Mouse (Mus musculus): ENCODE measurements around the gene Cacna1h. TPM values are rescaled to one million over a fixed set of nuclear protein-coding genes. Genes with fewer than 3 reads are reported as not detected.

The Cacna1h gene
- total RNA-seq, 4 experiments from 2014 or later, result 117 to 206 (median 157) TPM

DNA sequence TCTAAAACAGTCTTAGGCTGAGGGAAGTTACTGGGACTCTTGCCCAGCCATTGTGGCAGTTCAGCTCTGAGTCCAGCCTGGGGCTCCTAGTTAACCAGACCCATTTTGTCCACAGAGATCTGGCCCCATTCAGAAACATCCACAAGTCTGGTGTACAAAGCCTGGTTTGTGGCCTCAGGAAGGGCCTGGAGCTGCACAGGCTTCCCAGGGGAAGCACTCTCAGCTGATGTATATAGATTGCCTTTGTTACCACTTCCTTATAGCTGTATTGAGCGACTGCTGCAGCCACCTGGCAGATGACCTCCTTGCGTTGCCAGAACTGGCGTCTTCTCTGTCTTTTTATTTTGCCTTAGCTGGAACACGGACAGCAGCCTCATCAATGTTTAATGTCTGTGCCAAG is 11.5 kb upstream of the Cacna1h start:
- no peak for DNase-seq

DNA sequence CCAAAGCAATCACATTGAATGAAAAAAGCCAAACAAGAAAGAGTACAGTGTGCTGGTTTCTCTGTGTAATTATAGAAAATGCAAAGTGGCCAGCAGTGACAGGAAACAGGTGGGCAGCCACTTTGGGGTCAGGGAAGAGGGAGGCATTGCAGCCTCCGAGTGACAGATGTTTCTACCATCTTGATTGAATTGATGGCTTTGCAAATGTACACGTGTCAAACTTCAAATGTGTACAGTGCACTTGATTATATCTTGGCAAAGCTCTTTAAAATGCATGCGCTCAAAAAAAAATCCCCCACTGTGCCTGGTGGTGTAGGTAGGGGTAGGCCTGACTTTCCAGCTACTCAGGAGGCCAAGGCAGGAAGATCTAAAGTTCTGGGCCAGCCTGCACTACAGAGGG is 9.3 kb upstream of the Cacna1h start:
- no peak for DNase-seq

DNA sequence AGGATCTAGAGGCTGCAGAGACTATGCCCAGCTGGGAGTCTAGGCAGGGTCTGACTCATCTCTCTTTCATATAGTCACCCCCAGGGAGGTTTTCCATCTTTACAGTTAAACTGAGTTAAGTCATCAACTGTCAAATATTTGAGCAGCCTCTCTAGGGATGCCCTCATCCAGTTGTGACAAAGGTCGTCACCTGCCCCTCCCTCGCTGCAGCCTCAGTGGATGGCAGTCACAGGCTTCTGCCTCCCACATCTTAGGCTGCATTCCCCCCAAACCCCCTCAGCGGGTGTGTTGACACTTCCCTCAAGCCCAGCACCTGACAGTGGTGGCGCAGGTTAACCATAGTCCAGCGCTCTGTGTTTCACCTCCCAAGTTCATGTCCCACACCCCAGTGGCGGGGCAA is 7.8 kb upstream of the Cacna1h start:
- no peak for DNase-seq

DNA sequence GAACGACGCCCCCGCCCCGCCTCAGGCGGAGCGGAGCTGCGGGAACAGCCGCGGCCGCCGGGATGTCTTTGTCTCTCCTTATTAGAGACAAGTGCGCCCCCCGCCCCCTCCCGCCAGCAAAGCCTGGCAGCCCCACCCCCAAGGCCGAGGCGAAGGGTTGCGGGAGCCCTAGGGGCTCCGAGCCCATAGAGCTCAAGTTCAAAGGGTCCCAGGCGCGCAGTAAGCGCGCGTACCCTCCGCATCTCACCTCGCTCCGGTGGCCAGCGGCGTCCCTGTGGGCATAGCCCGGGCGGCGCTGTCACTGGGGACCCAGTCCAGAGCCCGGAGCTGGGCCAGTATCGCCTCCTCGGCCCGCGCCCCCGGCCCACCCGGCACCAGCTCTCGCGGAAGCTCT is 363 bp downstream of the Cacna1h start:
- DNase-seq, result no peak

DNA sequence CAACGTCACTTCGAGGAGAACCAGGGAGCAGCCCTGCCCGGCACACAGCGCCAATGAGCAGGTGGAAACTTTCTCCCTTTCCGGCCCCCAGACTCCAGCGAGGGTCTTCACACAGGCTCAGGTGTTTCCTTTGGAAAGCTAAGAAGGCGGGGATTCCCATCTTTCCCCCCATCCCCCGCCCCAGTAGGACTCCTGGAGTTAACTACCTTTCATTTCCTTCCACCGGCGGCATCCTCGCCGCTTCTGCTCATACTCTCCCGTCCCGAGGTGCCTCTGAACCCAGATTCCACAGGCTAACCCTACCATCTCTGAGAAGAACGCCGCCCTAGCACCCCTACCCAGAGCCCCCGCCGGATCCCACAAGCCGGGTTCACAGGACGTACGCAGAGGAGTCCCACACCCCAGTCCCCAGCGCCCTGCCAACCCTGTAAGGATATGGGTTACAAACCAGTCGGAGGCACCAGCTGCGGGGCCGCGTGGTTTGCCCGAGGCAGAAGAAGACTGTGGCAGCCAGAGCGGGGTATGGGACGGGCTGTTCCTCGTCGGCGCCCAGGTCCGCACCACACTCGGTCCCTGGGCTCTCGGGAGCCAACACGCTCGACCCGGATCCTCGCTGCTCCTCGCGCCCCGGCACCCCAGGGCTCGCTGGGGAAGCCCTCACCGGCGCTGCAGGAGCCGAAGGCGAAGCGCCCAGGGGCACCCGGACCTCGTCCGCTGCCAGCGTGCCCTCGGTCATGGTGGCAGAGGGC is 976 bp downstream of the Cacna1h start:
- no peak for DNase-seq

DNA sequence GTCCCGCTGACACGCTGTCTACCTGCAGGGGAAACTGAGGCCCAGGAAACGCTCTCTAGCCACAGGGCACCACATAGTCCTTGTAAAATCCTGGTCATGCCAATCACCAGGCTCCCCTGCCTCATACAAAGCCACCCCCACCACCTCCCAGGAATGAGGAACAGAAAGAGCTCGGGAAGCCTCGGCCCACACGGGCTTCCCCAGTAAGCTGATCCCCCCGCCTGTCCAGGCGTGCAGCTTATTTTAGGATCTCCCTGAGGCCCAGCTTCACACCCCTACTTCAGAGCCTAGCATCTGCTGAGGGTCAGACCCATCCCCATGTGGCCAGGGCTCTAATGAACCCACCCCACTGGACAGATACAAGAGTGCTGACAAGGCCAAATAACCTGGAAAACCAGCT is 3.0 kb downstream of the Cacna1h start:
- DNase-seq, result no peak

DNA sequence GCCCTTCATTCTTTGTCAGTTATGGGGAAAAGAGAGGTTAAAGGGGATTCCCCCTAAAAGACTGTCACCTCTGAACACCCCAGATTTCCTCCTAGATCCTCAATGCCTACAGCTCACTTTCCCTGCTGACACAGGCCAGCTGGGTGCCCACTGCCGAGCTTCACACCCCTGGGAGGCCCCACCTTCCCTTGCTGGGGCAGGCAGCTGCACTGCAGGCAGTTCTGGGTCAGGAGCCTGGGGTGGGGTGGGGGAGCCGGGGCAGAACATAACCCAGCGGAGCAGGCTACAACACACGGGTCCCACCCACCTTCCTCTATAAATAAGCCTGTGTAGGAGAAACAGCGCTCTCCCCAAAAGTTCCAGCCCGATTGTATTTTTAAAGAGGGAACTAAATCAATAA is 3.7 kb downstream of the Cacna1h start:
- no peak for DNase-seq

DNA sequence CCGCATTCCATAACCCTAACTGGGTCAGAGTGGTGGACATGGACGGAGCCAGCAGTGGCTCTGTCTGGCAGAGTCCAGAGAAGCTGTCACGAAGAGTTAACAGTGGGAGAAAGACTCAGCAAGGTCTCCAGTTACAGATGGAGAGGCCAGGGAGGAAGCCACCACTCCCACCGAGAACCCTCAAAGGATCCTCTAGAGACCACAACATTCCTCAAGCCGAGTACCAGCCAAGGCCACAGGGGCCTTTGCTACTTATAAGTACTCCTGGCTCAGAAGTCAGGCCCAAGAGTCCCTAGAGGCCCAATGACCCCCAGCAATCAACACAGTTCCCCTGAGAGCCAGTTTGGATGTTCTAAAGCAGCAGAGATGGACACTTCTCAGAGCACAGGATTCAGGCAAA is 4.3 kb downstream of the Cacna1h start:
- DNase-seq, result no peak

DNA sequence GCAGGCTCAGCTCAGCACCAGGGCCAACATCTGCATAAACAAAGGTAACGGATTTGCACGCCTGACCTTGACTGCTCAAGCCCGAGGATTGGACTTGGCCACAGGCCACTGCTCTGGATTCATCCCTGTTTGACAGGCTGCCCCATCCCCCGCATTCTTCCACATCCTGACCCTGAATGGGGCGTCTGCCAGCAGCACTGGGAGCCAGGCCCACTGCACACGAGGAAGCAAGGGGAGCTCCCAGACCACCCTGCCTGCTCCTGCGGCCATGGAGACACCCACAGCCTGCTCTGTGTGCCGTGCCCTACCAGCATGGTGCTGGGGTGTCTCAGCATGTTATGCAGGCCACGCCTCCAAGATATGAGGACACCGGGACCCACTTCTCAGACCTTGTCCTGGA is 6.1 kb downstream of the Cacna1h start:
- peak; percentile 86 for DNase-seq

DNA sequence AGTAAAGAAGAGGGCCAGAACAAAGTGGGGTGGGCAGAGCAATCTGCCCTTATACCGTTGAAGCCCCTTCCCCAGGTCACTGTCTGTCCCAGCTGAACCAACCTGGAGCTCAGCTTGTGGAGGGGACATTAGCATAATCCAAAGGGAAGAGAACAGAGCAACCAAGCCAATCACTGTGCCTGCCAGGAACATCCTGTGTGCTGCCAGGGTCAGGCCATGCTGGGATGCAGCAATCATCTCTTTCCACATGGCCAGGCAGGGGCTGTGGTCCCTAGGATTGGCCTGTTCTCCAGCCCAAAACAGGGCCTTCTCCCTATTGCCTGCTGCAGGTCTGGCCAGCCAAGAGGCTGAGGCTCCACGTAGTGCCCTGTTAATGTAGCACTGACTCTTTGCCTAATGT is 7.6 kb downstream of the Cacna1h start:
- no peak for DNase-seq

DNA sequence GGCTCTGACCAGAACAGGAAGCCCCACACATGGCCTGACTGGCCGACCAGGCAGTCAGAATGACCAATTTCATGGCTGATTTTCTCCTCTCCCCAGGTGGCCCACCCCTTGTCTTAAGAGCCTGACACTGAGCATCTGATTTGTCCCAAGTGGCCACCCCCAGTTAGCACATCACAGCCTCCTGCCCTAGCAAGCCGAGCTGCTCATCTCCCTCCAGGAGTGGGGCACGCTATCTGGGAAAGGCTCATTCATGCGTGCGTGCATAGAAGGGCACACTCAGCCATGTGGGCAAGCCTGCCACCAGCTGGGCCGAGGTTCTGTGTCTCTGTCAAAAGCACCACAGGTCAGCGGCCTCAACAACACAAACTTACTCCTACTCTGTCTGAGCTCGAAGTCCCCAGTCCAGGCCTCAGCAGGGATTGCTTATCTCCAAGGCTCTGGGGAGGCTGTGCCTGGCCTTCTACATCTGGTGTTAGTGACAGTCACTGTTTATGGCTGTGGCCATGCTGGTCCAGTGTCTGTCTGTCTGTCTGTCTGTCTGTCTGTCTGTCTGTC is 9.0 kb downstream of the Cacna1h start:
- DNase-seq, result no peak

DNA sequence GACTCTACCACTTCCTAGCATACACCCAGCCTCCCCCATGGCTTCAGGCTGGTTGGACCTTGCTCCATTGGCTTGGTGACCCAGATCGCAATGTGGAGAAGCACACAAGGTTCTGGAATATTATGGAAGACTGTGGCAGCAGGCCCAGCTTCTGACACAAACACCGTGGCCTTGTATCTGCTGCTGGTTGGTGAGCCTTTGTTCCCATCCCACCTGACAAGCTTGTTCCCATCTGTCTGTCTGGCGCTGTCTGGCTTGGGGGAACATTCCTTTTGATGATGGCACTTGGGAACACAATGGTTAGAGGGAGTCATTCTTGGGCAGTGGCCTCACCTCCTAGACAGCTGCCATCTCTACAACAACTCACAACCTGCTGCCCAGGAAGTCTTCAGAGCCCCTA is 12.6 kb downstream of the Cacna1h start:
- no peak for DNase-seq

DNA sequence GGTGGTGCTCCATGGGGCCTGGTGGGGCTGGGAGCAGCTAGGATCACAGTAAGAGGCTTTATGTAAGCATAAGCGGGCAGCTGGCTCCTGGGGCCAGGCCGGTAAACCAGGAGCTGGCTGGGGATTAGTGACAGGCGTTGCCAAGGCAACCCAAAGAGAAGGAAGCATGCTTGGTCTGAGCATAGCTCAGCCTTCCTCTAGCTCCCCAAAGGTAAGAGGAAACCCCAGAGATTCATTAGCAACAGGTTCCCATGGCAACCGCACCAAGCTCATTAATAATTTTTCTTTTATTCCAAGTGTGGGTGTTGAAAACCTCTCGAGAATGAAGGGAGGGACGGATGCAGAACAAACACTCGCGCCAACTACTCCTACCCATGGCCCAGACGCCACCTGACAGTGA is 14.7 kb downstream of the Cacna1h start:
- DNase-seq, result no peak

DNA sequence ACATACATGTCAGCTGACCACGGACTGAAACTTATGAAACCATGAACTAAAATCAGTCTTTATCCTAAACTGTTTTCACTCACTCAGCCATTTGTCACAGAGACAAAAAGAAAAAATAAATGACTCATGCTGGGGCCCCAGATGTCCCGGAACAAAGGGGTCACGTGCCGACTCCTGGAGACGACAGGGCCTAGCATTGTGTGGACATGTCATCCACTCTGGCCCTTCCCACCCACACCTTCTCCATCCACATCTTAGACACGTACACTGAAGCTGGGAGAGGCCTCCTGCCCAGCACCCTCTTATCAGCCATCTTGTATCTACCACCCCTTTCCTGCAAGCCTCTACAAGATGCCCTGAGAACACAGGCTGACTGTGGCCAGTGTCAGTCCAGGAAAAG is 15.6 kb downstream of the Cacna1h start:
- no peak for DNase-seq

DNA sequence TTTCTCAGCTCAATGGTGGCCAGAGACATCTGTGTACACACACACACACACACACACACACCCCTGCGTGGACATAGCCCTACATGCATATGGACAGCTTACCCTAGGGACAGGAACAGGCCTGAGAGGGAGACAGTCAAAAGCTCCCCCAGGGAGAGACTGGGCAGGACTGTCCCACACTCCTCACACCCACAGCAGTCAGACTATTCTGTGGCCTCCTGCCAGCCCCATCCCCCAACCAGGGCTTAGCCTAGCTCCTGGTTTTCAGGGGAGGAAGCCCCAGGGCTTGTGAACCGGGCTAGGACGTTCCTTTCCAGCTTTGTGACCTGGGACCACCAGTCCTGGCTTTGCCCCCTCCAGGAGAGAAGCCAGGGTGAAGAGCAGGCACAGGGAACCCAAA is 17.4 kb downstream of the Cacna1h start:
- no peak for DNase-seq

DNA sequence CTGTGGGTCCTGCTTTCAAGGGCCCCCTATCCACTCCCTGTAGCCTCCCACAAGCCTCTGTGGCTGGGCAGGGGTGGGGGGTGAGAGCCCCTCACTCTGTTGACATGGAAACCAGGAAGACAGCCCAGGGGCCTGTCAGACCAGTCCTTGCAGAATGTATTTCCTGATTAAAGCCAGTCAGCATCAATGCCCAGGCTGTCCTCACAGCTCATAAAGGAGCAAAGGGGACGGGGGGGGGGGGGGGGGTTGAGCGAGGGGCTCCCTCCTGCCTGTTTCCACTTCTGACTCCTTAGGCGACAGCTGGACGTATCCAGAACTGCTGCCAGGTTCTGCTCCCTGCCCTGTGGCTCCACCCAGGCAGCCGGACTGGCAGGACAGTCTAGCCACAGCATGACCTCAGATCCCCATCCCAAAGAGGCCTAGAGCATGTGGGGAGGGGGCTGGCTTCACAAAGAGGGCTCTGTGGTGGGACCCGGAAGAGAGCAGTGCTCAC is 18.1 kb downstream of the Cacna1h start:
- no peak for DNase-seq

DNA sequence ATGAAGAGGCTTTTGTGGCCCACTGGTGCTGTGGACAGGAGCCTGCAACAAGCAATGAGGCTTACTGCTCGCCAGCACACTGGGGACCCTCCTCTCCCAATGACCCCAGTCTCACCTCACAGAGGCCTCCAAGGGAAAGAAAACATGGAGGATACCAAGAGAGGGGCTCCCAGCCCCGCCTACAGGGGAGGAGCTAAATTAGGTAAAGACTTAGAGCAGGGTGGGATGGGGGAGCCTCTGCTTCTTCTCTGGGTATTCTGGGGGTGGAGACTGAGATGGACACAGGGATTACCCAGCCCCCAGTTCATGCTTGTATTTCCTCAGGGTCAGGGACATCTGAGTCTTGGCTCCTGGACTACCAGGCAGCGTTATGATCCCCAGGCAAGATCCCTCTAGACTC is 18.7 kb downstream of the Cacna1h start:
- DNase-seq, result no peak

DNA sequence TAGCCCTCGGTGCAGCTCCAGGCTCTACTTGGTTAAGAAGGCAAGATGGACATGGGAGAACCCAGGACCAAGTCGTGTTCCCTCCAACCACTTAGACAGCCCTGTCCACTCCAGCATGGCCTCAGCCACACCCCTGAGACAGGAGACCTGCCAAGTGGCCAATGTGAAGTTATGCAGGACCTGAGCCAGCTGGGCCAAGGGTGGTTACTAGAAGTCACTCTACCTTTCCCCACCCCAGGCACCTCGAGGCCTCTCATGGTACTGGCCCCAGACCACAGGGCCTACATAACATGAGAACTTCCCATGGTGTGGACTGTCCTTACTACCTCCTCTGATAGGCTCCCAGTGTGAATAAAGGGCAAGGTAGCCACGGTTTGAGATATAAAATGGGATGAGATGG is 19.4 kb downstream of the Cacna1h start:
- DNase-seq, result no peak

DNA sequence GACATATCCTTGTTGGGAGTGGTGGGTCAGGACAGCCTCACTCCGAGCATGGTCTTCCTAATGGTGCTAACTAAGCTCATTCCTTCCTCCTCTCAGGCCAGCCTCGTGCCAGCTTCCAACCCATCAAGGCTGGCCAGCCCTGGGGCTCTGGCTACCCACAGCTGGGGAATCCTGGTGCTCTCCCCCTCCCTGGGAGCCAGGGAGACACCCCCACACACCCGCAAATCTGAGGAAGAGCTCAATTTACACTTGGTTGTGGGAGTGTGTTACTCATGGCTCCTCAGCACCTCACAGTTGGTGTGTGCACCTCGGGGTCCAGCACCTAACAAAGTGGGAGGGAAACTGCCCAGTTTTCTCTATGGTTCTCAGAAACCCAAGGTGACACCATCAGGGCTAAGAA is 22.3 kb downstream of the Cacna1h start:
- no peak for DNase-seq

DNA sequence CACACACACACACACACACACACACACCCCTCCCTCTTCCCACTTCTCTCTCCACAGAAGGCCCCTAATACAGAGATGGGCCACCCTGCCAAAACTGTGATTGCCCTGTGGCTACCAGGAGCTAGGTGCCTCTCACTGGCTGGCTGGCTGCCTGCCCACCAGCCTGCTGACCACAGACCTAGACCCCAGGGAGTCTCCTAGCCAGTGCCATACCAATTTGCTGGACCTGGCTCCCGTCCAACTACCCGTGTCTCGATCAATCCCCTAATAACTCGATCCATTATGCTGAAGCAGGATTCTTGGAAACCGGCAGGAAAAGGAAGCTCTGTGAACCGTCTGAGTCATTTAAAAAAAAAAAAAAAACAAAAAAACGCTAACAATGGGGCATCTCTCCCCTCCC is 22.8 kb downstream of the Cacna1h start:
- no peak for DNase-seq

DNA sequence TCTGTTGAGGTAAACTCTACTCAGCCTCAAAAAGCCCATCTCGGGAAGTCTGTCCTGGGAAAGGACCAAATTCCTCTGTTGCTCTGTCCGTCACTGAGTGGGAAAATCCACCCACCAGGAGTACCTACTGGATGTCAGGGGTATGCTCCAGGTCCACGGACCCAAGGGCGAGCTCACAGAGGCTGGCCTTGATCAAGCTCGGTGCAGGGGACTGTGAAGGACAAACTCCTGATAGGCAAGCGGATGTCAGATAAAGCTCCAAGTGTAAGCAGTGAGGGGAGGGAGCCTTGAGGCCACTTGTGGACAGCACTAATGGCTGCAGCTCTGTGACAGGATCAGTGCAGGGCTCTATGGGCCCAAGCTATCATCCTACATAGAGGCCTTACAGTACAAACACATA is 23.4 kb downstream of the Cacna1h start:
- peak; percentile 68 for DNase-seq

DNA sequence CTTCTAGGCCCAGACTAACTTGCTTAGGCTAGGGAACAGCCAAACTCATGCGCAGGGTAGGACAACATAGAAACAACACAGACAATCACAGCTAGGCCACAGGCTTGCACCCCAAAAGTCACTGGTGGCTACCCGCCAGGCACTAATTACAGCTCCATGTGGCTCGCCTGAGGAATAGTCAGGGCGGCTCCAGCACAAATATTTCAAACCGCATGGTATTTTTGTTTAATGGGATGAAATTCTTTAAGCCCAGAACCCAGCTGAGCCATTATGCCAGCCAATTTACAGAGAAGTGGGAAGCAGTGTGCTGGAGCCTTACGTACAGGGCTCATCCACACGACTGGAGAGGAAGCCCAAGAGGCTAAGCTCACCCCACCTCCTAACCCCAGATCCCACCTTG is 24.0 kb downstream of the Cacna1h start:
- no peak for DNase-seq

DNA sequence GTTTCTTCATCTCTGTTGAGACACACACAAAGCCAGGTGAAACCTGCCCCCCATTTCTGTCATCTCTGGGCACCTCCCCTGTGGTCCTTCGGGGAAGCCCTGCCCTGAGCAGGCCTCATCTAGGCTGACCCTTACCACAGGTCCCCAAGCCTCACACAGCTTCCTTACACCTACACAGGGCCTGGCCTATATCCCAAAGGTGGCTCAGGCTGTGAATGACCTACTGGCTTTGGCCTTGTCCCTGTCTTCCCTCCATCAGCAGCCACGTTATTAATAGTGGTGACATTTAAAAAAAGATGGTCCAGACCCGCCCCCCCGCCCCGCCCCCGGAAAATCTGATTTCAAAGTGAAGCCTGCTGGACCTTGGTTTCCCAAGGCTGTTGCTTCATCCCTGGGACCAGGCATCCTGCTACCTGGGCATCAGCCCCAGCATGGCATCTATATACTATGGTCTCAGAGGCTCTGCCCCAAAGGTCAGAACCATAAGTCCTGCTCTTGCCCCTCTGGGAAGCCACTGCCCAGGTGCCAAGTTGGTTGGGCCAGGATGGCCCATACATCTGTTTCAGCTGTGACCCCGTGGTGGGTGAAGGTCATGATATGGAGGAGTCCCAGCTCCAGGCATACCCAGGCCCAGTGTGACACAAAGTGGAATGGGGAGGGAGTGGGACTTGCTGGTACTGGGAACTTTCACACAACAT is 25.1 kb downstream of the Cacna1h start:
- no peak for DNase-seq

DNA sequence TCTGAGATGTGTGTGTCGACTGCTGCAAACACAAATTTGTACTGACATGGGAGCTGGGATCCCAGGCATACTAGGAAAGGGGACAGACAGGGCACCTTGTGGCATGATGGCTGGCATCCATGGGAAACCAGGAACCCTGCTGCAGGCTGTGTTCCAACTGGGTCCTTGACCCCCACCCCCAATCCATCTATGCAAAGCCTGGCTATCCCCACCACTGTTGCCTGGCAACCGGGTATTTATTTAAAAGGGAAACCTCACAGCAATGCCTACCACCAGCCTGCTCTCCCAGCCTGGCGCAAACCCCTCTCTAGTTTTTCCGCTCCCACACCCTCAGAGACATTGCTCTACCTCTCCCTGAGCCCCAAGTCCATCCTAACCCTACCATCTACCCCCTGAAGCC is 26.2 kb downstream of the Cacna1h start:
- DNase-seq, result peak; percentile 52
